Mouse (Mus musculus) embryonic facial prominence, embryonic 14.5 days (tissue): ENCODE results near the gene Map2k2. TPM values are rescaled to one million over a fixed set of nuclear protein-coding genes. Genes with fewer than 3 reads are reported as not detected.
"Not testable (repeated sequence)": the region's sequence is repeated elsewhere in the genome, so short reads cannot be mapped to it uniquely, and the experiment has no call there.

ENCODE experiments used
- ATAC-seq: fragments of 200-750 bp; cut with Nextera tagmentation; 2 replicates; pipeline ENCODE4 v1.8.0; 2017; ENCODE audit warnings: low read depth, moderate number of reproducible peaks, moderate TSS enrichment
- DNase-seq: peaks from one replicate; pipeline ENCODE4 v3.0.0-alpha.2; 2015; ENCODE audit warnings: low spot score
- H3K27ac ChIP-seq: fragments of 300-500 bp; sonication (generic); replicated peaks from 2 replicates; pipeline ENCODE4 v1.5.1; 2014; ENCODE audit warnings: low read depth, mild to moderate bottlenecking, low read length, moderate library complexity
- H3K27me3 ChIP-seq: fragments of 300-500 bp; sonication (generic); replicated peaks from 2 replicates; pipeline ENCODE4 v1.6.1; 2014; ENCODE audit warnings: low read length; ENCODE audit not compliant: control insufficient read depth, insufficient read depth
- H3K36me3 ChIP-seq: fragments of 300-500 bp; sonication (generic); 2 replicates; pipeline ENCODE4 v1.6.1; 2014; ENCODE audit warnings: low read length, mixed read lengths; ENCODE audit not compliant: control insufficient read depth, insufficient read depth
- H3K4me1 ChIP-seq: fragments of 300-500 bp; sonication (generic); 2 replicates; pipeline ENCODE4 v1.6.1; 2014; ENCODE audit warnings: antibody characterized with exemption, low read length; ENCODE audit not compliant: control insufficient read depth, insufficient read depth
- H3K4me2 ChIP-seq: fragments of 300-500 bp; sonication (generic); 2 replicates; pipeline ENCODE4 v1.6.1; 2014; ENCODE audit warnings: low read depth, mild to moderate bottlenecking, low read length, moderate library complexity, mixed read lengths
- H3K4me3 ChIP-seq: fragments of 300-500 bp; sonication (generic); 2 replicates; pipeline ENCODE4 v1.5.1; 2014; ENCODE audit warnings: low read depth, mild to moderate bottlenecking, low read length
- H3K9ac ChIP-seq: fragments of 300-500 bp; sonication (generic); 2 replicates; pipeline ENCODE4 v1.6.1; 2014; ENCODE audit warnings: low read depth, mild to moderate bottlenecking, low read length, moderate library complexity, mixed read lengths
- H3K9me3 ChIP-seq: fragments of 300-500 bp; sonication (generic); 2 replicates; pipeline ENCODE4 v1.6.1; 2016; ENCODE audit warnings: low read length; ENCODE audit not compliant: control insufficient read depth
- WGBS: fragments of 180-500 bp; shearing (Covaris S2); extraction: QIAGEN DNeasy Blood & Tissue Kit; methylation state at CpG from one replicate; pipeline ENCODE4 v1.1.7; 2014; 5-methylcytosine and 5-hydroxymethylcytosine counted together
- polyA plus RNA-seq: library from polyadenylated mRNA; unstranded; fragments of >200 nt; fragmentation: Nextera tagmentation; extraction: Ambion mirVana; gene quantifications from 2 replicates; pipeline ENCODE4 v1.2.1, GENCODE M21; 2014

Map2k2 gene
- polyA plus RNA-seq, 1 experiment from 2014 or later: 166 TPM

- no peak overlapping the region for H3K4me3 ChIP-seq
- no peaks in the 10 kb centered on the region for H3K4me1 ChIP-seq
- H3K36me3 ChIP-seq: peaks cover 88% of the 10 kb centered on the region
- no peak for ATAC-seq
- no peak overlapping the region for H3K9ac ChIP-seq
- no peaks in the 10 kb centered on the region for H3K27me3 ChIP-seq
- WGBS: 68% methylated on average over 5 of the region's 6 CpGs
- no peak for DNase-seq
- no peak overlapping the region for H3K4me2 ChIP-seq
- no peaks in the 10 kb centered on the region for H3K9me3 ChIP-seq
- H3K27ac ChIP-seq: no peak overlapping the region
Observed at GRCm38 (mm10) chr10:81154736-81155135, 49.0 kb downstream of the Map2k2 start.

GRCm38 (mm10) chr10:81161602-81162317 lies 56.0 kb downstream of the Map2k2 start:
- Histone ChIP-seq H3K9me3 (no peaks in the 10 kb centered on the region), H3K4me2 (no peak overlapping the region), H3K27me3 (no peaks in the 10 kb centered on the region), H3K4me3 (no peak overlapping the region), H3K4me1 (peaks cover 5% of the 10 kb centered on the region), H3K36me3 (peaks cover 66% of the 10 kb centered on the region), H3K27ac (no peak overlapping the region), H3K9ac (no peak overlapping the region)
- 83% methylated on average over 7 of the region's 8 CpGs for WGBS
- ATAC-seq (no peak), DNase-seq (no peak)

- Histone ChIP-seq H3K4me1 (peaks cover 6% of the 10 kb centered on the region), H3K9me3 (no peaks in the 10 kb centered on the region), H3K9ac (no peak overlapping the region), H3K4me3 (no peak overlapping the region), H3K27ac (no peak overlapping the region), H3K4me2 (no peak overlapping the region), H3K27me3 (no peaks in the 10 kb centered on the region), H3K36me3 (peaks cover 60% of the 10 kb centered on the region)
- 69% methylated on average over 2 of the region's 2 CpGs for WGBS
- ATAC-seq (no peak), DNase-seq (no peak)
Observed at GRCm38 (mm10) chr10:81162318-81162652, 56.6 kb downstream of the Map2k2 start.

- no peak overlapping the region for H3K9ac ChIP-seq
- no peaks in the 10 kb centered on the region for H3K27me3 ChIP-seq
- H3K36me3 ChIP-seq: peaks cover 38% of the 10 kb centered on the region
- no peak overlapping the region for H3K27ac ChIP-seq
- DNase-seq: no peak
- WGBS: 61% methylated on average over 8 of the region's 8 CpGs
- no peak overlapping the region for H3K4me3 ChIP-seq
- H3K4me2 ChIP-seq: no peak overlapping the region
- H3K4me1 ChIP-seq: peaks cover 12% of the 10 kb centered on the region
- no peak for ATAC-seq
- H3K9me3 ChIP-seq: no peaks in the 10 kb centered on the region
Observed at GRCm38 (mm10) chr10:81165118-81165517, 59.4 kb downstream of the Map2k2 start.

- H3K4me3 ChIP-seq: peak within 1 kb of the TSS; percentile 91
- peak within 1 kb of the TSS; percentile 71 for H3K27ac ChIP-seq
- H3K9ac ChIP-seq: peak within 1 kb of the TSS; percentile 85
- H3K36me3 ChIP-seq: peaks cover 15% of the 10 kb centered on the region
- H3K4me1 ChIP-seq: peaks cover 12% of the 10 kb centered on the region
- no peaks in the 10 kb centered on the region for H3K27me3 ChIP-seq
- ATAC-seq (peak; percentile 87), DNase-seq (peak; percentile 100)
- H3K4me2 ChIP-seq: peak within 1 kb of the TSS; percentile 84
- H3K9me3 ChIP-seq: no peaks in the 10 kb centered on the region
- under 1% methylated on average over 26 of the region's 64 CpGs for WGBS
Observed at GRCm38 (mm10) chr10:81167200-81168086, 61.7 kb downstream of the Map2k2 start, which contains the start of gene Pias4. Pias4 (minus strand) TSS chr10:81167923.

GRCm38 (mm10) chr10:81168087-81168431 lies 62.3 kb downstream of the Map2k2 start:
- peak overlapping the region; percentile 91 for H3K4me3 ChIP-seq
- H3K36me3 ChIP-seq: peaks cover 12% of the 10 kb centered on the region
- DNase-seq (no peak), ATAC-seq (peak; percentile 72)
- peaks cover 15% of the 10 kb centered on the region for H3K4me1 ChIP-seq
- WGBS: 9% methylated on average over 5 of the region's 5 CpGs
- peak overlapping the region; percentile 55 for H3K9ac ChIP-seq
- peak overlapping the region; percentile 71 for H3K27ac ChIP-seq
- H3K4me2 ChIP-seq: peak overlapping the region; percentile 84
- H3K9me3 ChIP-seq: no peaks in the 10 kb centered on the region
- no peaks in the 10 kb centered on the region for H3K27me3 ChIP-seq

- peak; percentile 95 for DNase-seq
- Histone ChIP-seq H3K36me3 (peaks cover 6% of the 10 kb centered on the region), H3K4me2 (peak overlapping the region; percentile 84), H3K9me3 (no peaks in the 10 kb centered on the region), H3K9ac (peak overlapping the region; percentile 55), H3K4me1 (peaks cover 20% of the 10 kb centered on the region), H3K4me3 (peak overlapping the region; percentile 91), H3K27me3 (no peaks in the 10 kb centered on the region), H3K27ac (peak overlapping the region; percentile 71)
- WGBS: 2% methylated on average over 29 of the region's 29 CpGs
- ATAC-seq: peak; percentile 60
Observed at GRCm38 (mm10) chr10:81168521-81169244, 63.0 kb downstream of the Map2k2 start.

- not testable (repeated sequence) for H3K9me3 ChIP-seq, H3K9ac ChIP-seq, DNase-seq, H3K27me3 ChIP-seq, H3K36me3 ChIP-seq, H3K4me3 ChIP-seq
- peak; percentile 19 for ATAC-seq
- WGBS: 34% methylated on average over 6 of the region's 14 CpGs
- H3K4me1 ChIP-seq: peaks cover 24% of the 10 kb centered on the region
- H3K4me2 ChIP-seq: peak overlapping the region; percentile 36
- H3K27ac ChIP-seq: peak overlapping the region; percentile 65
Observed at GRCm38 (mm10) chr10:81169411-81169900, 63.7 kb downstream of the Map2k2 start.
